Mouse (Mus musculus) R1 (cell line): Measurements from ENCODE around the gene Pou2f3.

Source experiments
- DNase-seq: peaks from one replicate; pipeline ENCODE4 v3.0.0-alpha.2; 2018; ENCODE audit warnings: low read depth, low spot score

Pou2f3 gene

GRCm38 (mm10) chr9:43084496-43085362 lies 125.4 kb downstream of the Pou2f3 start:
- DNase-seq, result peak; percentile 59

- peak; percentile 92 for DNase-seq
Measured at GRCm38 (mm10) chr9:43083441-43084055, 126.6 kb downstream of the Pou2f3 start.

DNA sequence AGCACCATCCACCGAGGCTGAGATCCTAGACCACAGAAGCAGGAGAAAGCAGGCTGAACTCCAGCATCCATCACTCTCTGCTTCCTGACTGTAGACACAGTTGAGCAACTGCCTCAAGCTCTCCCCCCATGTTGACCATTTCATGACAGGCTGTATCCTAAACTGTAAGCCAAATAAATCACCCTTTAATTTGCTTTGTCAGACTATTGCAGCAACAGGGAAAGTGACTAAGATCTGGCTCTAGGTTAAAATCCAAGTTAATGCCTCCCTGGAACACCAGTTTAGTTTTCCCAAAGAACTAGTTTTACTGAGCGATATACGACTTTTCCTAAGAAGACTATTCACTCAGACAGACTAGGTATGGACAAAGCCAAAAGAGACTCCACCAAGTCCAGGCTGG lies 131.5 kb downstream of the Pou2f3 start:
- no peak for DNase-seq

GRCm38 (mm10) chr9:43076163-43076562 lies 134.0 kb downstream of the Pou2f3 start:
- DNase-seq, result no peak

- DNase-seq, result no peak
Measured at GRCm38 (mm10) chr9:43074611-43075010, 135.6 kb downstream of the Pou2f3 start.
